Mouse (Mus musculus) liver, postnatal 0 days (tissue): ENCODE measurements at regions not wholly inside any gene's neighbourhood (a gene's known extent, or its start where the extent isn't known, plus 50 kb on each side); places are given as distances from the start of the nearest gene placed in this dataset.

Experiments
- CTCF ChIP-seq: sonication (generic); IDR thresholded peaks from 2 replicates; pipeline ENCODE4 v1.5.1; 2016; ENCODE audit warnings: antibody characterized with exemption, low read depth
- EP300 ChIP-seq: IDR thresholded peaks from 2 replicates; pipeline ENCODE4 v1.6.1; 2016; ENCODE audit warnings: antibody characterized with exemption, low read depth, mild to moderate bottlenecking

GRCm38 (mm10) chr2:122945891-122946290 is 180.9 kb downstream of the Sqor start:
- TF ChIP-seq CTCF (no peak), EP300 (no peak)
